Mouse (Mus musculus) stomach, adult 2 months (tissue): ENCODE measurements around the gene Adamts16. TPM values are rescaled to one million over a fixed set of nuclear protein-coding genes. Genes with fewer than 3 reads are reported as not detected.

Experiments used
- polyA plus RNA-seq: library from polyadenylated mRNA; depleted of rRNA; stranded (reverse); fragments of >200 nt; gene quantifications from 2 replicates; pipeline ENCODE4 v1.2.3, GENCODE M21; 2012; rRNA removed

The Adamts16 gene
- 0.01 and 0.03 TPM in 2 replicates for polyA plus RNA-seq

DNA sequence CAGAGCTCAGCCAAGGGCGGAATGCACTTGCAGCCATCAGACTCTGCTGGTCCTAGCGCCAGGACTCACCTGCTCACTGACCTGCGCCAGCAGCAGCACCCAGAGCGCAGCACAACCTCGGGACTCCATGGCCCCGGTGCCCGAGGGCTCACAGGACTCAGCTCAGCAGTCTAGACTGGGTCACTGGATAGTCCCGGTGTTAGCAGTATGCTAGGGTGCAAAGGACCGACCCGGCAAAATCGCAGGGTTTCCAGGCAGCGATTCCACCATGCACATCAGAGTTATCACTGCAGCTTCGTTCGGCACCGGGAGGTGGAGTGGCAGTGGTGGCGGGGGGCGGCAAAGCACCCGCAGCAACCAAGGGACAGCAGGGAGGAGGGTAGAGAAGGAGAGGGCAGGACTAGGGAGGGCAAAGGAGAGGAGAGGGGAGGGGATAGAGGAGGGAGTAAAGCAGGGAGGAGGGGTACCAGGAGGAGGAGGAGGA is at the start of gene Adamts16:
Gene Adamts16 (minus strand): TSS at position 391 of the 484 bp plus-strand sequence.

Other genes starting within 250 kb of the Adamts16 start
- gene Ice1, start 204.2 kb downstream of the Adamts16 start, polyA plus RNA-seq, result 4.3 and 5.0 TPM in 2 replicates